36 mouse cellular contexts compared by ENCODE assay signal in genomic region chr1:148965358-148965757, GRCm38 (mm10).
DNase-seq lines count a peak whose midpoint lies in the region; ATAC-seq and TF ChIP-seq lines count a peak whose summit lies in the region.
"Had no signal": no experiment of that assay in that cellular context is flagged by ENCODE, and none has a peak within 500 bp of the region (broad histone marks: within the 10 kb centered on the region; RNA-seq: fewer than 3 reads in every experiment).

No protein-coding gene starts in this region.

- no peak for TF ChIP-seq POLR2A in kidney, adult 2 months (IDR thresholded peaks at IDR 0.05; ENCODE audit: low read depth, low read length)

- DNase-seq in forebrain, embryonic 11.5 days (ENCODE audit: low spot score) = no peak
- DNase-seq in kidney, postnatal 0 days (ENCODE audit: low spot score) = peak; percentile 5
- DNase-seq in kidney, adult 2 months = no peak
- peak; percentile 47 for DNase-seq in embryo, embryonic 10 days (ENCODE audit: low spot score)
- peak; percentile 28 for DNase-seq in embryonic facial prominence, embryonic 11.5 days (ENCODE audit: low spot score)
- DNase-seq in left cerebral cortex, postnatal 36 days (ENCODE audit: low spot score in 2 of 2) = no peak
- no peak for DNase-seq in right cerebral cortex, postnatal 14 days
- DNase-seq: adrenal gland, adult 2 months; adrenal gland, postnatal 36 days; cerebellum, adult 18-20 months; cerebellum, postnatal 10 days; gastrocnemius, adult 2 months; gastrocnemius, postnatal 36 days; heart, adult 18-20 months; heart, postnatal 4 days; kidney, adult 8-10 months; liver, postnatal 0 days; lung, postnatal 36 days; right cerebral cortex, adult 18-20 months; right cerebral cortex, postnatal 4 days; thymus, adult 2 months; thymus, postnatal 36 days had no signal

- H3K9me3 ChIP-seq in forebrain, embryonic 11.5 days (ENCODE audit: control insufficient read depth, low read length) = no peaks in the 10 kb centered on the region
- H3K9me3 ChIP-seq in forebrain, embryonic 12.5 days = no peaks in the 10 kb centered on the region
- no peaks in the 10 kb centered on the region for H3K9me3 ChIP-seq in kidney, postnatal 0 days (replicated peaks; ENCODE audit: low read length)
- no peaks in the 10 kb centered on the region for H3K9me3 ChIP-seq in embryonic facial prominence, embryonic 11.5 days (replicated peaks; ENCODE audit: control insufficient read depth, low read length)
- H3K9me3 ChIP-seq: embryonic facial prominence, embryonic 15.5 days; forebrain, embryonic 15.5 days; liver, embryonic 12.5 days; midbrain, embryonic 13.5 days; neural tube, embryonic 15.5 days had no signal

- no peak overlapping the region for H3K27ac ChIP-seq in forebrain, embryonic 11.5 days (ENCODE audit: low read depth, low read length)
- no peak overlapping the region for H3K27ac ChIP-seq in forebrain, embryonic 12.5 days
- H3K27ac ChIP-seq in kidney, postnatal 0 days = no peak overlapping the region
- no peak overlapping the region for H3K27ac ChIP-seq in kidney, adult 2 months (ENCODE audit: insufficient read depth, low read depth, low read length)
- H3K27ac ChIP-seq in embryonic facial prominence, embryonic 11.5 days (replicated peaks; ENCODE audit: low read depth, low read length) = no peak overlapping the region
- H3K27ac ChIP-seq: embryonic facial prominence, embryonic 15.5 days; forebrain, embryonic 15.5 days; gastrocnemius, adult 2 months; hindbrain, embryonic 14.5 days; layer of hippocampus, adult 2 months; left cerebral cortex, adult 2 months; liver, embryonic 12.5 days; midbrain, embryonic 13.5 days; neural tube, embryonic 15.5 days; stomach, postnatal 0 days had no signal

- intact Hi-C loops in left cerebral cortex, postnatal 36 days (cut with DNase I) = no loop called here

- TF ChIP-seq CTCF in kidney, postnatal 0 days (IDR thresholded peaks at IDR 0.05; ENCODE audit: low read depth) = no peak
- no peak for TF ChIP-seq CTCF in kidney, adult 2 months (conservative IDR thresholded peaks at IDR 0.05; ENCODE audit: insufficient read depth, insufficient read length, low read depth, low read length)

- no peak overlapping the region for H3K9ac ChIP-seq in forebrain, embryonic 11.5 days (ENCODE audit: low read length)
- H3K9ac ChIP-seq in forebrain, embryonic 12.5 days = no peak overlapping the region
- no peak overlapping the region for H3K9ac ChIP-seq in kidney, postnatal 0 days (ENCODE audit: low read depth, low read length)
- no peak overlapping the region for H3K9ac ChIP-seq in embryonic facial prominence, embryonic 11.5 days (replicated peaks; ENCODE audit: low read length)
- H3K9ac ChIP-seq: embryonic facial prominence, embryonic 15.5 days; forebrain, embryonic 15.5 days; hindbrain, embryonic 14.5 days; liver, embryonic 12.5 days; liver, postnatal 0 days; midbrain, embryonic 13.5 days; neural tube, embryonic 15.5 days had no signal

- H3K4me3 ChIP-seq in forebrain, embryonic 11.5 days (ENCODE audit: low read depth, low read length) = no peak overlapping the region
- no peak overlapping the region for H3K4me3 ChIP-seq in forebrain, embryonic 12.5 days (replicated peaks)
- H3K4me3 ChIP-seq in kidney, postnatal 0 days (replicated peaks; ENCODE audit: low read depth, low read length) = no peak overlapping the region
- no peak overlapping the region for H3K4me3 ChIP-seq in kidney, adult 2 months (ENCODE audit: insufficient read depth, low read depth, low read length)
- no peak overlapping the region for H3K4me3 ChIP-seq in embryonic facial prominence, embryonic 11.5 days (ENCODE audit: low read depth, low read length)
- H3K4me3 ChIP-seq: embryonic facial prominence, embryonic 15.5 days; forebrain, embryonic 15.5 days; gastrocnemius, adult 2 months; layer of hippocampus, adult 2 months; left cerebral cortex, adult 2 months; liver, embryonic 12.5 days; midbrain, embryonic 13.5 days; neural tube, embryonic 15.5 days had no signal

- ATAC-seq in forebrain, embryonic 11.5 days (replicated peaks; ENCODE audit: low FRiP score) = peak; percentile 24; the same call in 1 of the 2 replicates
- no peak for ATAC-seq in forebrain, embryonic 12.5 days (ENCODE audit: low FRiP score)
- ATAC-seq in kidney, postnatal 0 days (replicated peaks; ENCODE audit: low FRiP score, low read depth) = no peak
- ATAC-seq in embryonic facial prominence, embryonic 11.5 days (replicated peaks; ENCODE audit: insufficient number of reproducible peaks, low FRiP score, low TSS enrichment, low read depth) = no peak
- ATAC-seq: activated CD4-positive, CD25-positive, alpha-beta regulatory T cell, adult 4 months; forebrain, embryonic 15.5 days; inflammation-experienced regulatory T-cells, adult 6 months; liver, embryonic 12.5 days; liver, postnatal 0 days; midbrain, embryonic 13.5 days had no signal

- H3K4me2 ChIP-seq in forebrain, embryonic 11.5 days (ENCODE audit: low read depth, low read length, severe bottlenecking) = no peak overlapping the region
- H3K4me2 ChIP-seq in forebrain, embryonic 12.5 days = no peak overlapping the region
- no peak overlapping the region for H3K4me2 ChIP-seq in kidney, postnatal 0 days (ENCODE audit: low read length)
- no peak overlapping the region for H3K4me2 ChIP-seq in embryonic facial prominence, embryonic 11.5 days (ENCODE audit: low read depth, low read length)
- H3K4me2 ChIP-seq: embryonic facial prominence, embryonic 15.5 days; forebrain, embryonic 15.5 days; heart, embryonic 11.5 days; hindbrain, embryonic 14.5 days; liver, embryonic 12.5 days; midbrain, embryonic 13.5 days; neural tube, embryonic 15.5 days had no signal

- H3K27me3 ChIP-seq in forebrain, embryonic 11.5 days (ENCODE audit: control insufficient read depth, insufficient read depth, low read length) = no peaks in the 10 kb centered on the region
- H3K27me3 ChIP-seq in forebrain, embryonic 12.5 days = no peaks in the 10 kb centered on the region
- no peaks in the 10 kb centered on the region for H3K27me3 ChIP-seq in kidney, postnatal 0 days (ENCODE audit: insufficient read depth, low read length)
- H3K27me3 ChIP-seq in kidney, adult 2 months (replicated peaks; ENCODE audit: control insufficient read depth, insufficient read depth, low read length) = no peaks in the 10 kb centered on the region
- no peaks in the 10 kb centered on the region for H3K27me3 ChIP-seq in embryonic facial prominence, embryonic 11.5 days (ENCODE audit: control insufficient read depth, insufficient read depth, low read length)
- H3K27me3 ChIP-seq: CH12.LX; embryonic facial prominence, embryonic 15.5 days; forebrain, embryonic 15.5 days; liver, embryonic 12.5 days; midbrain, embryonic 13.5 days; neural tube, embryonic 15.5 days had no signal

- H3K4me1 ChIP-seq in forebrain, embryonic 11.5 days (replicated peaks; ENCODE audit: control insufficient read depth, insufficient read depth, low read length) = no peaks in the 10 kb centered on the region
- H3K4me1 ChIP-seq in forebrain, embryonic 12.5 days = no peaks in the 10 kb centered on the region
- no peaks in the 10 kb centered on the region for H3K4me1 ChIP-seq in kidney, postnatal 0 days (replicated peaks; ENCODE audit: insufficient read depth, low read length)
- H3K4me1 ChIP-seq in kidney, adult 2 months (ENCODE audit: control insufficient read depth, insufficient read depth, low read length) = no peaks in the 10 kb centered on the region
- H3K4me1 ChIP-seq in embryonic facial prominence, embryonic 11.5 days (ENCODE audit: control insufficient read depth, insufficient read depth, low read length) = no peaks in the 10 kb centered on the region
- H3K4me1 ChIP-seq: embryonic facial prominence, embryonic 15.5 days; forebrain, embryonic 15.5 days; liver, embryonic 12.5 days; midbrain, embryonic 13.5 days; neural tube, embryonic 15.5 days had no signal

- no peaks in the 10 kb centered on the region for H3K36me3 ChIP-seq in forebrain, embryonic 11.5 days (ENCODE audit: control insufficient read depth, insufficient read depth, low read length)
- H3K36me3 ChIP-seq in forebrain, embryonic 12.5 days (replicated peaks) = no peaks in the 10 kb centered on the region
- H3K36me3 ChIP-seq in kidney, postnatal 0 days (ENCODE audit: insufficient read depth, low read length) = no peaks in the 10 kb centered on the region
- no peaks in the 10 kb centered on the region for H3K36me3 ChIP-seq in kidney, adult 2 months (ENCODE audit: control insufficient read depth, insufficient read depth, low read length)
- no peaks in the 10 kb centered on the region for H3K36me3 ChIP-seq in embryonic facial prominence, embryonic 11.5 days (replicated peaks; ENCODE audit: control insufficient read depth, insufficient read depth, low read depth, low read length)
- H3K36me3 ChIP-seq: embryonic facial prominence, embryonic 15.5 days; forebrain, embryonic 15.5 days; liver, embryonic 12.5 days; midbrain, embryonic 13.5 days; neural tube, embryonic 15.5 days had no signal

Comparison
In these comparisons a context has a peak if more than half of its experiments do, and no peak if none do; other contexts are left out.
1. DNase-seq: peak in kidney, postnatal 0 days (single experiment), embryo, embryonic 10 days (single experiment) and embryonic facial prominence, embryonic 11.5 days (single experiment); none in forebrain, embryonic 11.5 days (single experiment), kidney, adult 2 months (single experiment), left cerebral cortex, postnatal 36 days (0 of 2) and right cerebral cortex, postnatal 14 days (single experiment).